Mouse (Mus musculus) kidney, adult 2 months (tissue): ENCODE results near the gene Hist1h1d.

ENCODE experiments used
- CTCF ChIP-seq: fragments of 200-500 bp; conservative IDR thresholded peaks from 2 replicates; pipeline ENCODE4 v1.5.1; 2011; ENCODE audit warnings: low read depth, mild to moderate bottlenecking, control low read depth, low read length, moderate library complexity, mixed read lengths; ENCODE audit not compliant: insufficient read depth, insufficient read length
- POLR2A ChIP-seq: fragments of 200-500 bp; IDR thresholded peaks from one replicate; pipeline ENCODE4 v1.6.1; 2011; ENCODE audit warnings: low read depth, low read length, control low read depth

DNA sequence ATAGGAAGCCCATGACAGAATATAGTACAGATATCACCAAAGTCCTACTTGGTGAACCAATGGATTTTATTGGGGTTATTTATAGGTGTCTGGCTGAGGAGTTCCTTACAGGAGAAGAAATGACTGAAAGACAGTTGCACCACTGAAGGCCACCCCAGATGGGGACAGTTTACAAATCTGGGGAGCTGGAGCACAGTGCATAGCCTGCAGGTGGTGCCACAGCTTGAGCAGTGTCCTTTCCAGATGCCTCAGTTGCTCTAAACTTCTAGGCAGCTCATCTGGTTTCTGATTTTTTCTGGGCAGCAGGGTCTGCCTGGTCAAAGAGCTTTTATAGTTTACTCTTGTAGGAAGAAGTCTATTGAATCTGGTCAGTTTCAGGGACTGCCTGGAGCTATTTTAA lies 56.8 kb downstream of the Hist1h1d start:
- no peak for TF ChIP-seq CTCF
- TF ChIP-seq POLR2A, result no peak
